Mouse (Mus musculus): ENCODE results near the gene D1Ertd622e.

Gene D1Ertd622e

GRCm38 (mm10) chr1:97661406-97662241, at the start of gene D1Ertd622e:
TSS of gene D1Ertd622e (minus strand) at chr1:97662074.
- peak; percentile 83 for DNase-seq (ENCODE audit: low read depth)

- no peak for DNase-seq (ENCODE audit: low read depth)
These were observed 48.6 kb upstream of the D1Ertd622e start for GRCm38 (mm10) chr1:97710520-97710919.

- DNase-seq (ENCODE audit: low read depth) = no peak
These were observed 43.5 kb upstream of the D1Ertd622e start for GRCm38 (mm10) chr1:97705389-97705788.

DNA sequence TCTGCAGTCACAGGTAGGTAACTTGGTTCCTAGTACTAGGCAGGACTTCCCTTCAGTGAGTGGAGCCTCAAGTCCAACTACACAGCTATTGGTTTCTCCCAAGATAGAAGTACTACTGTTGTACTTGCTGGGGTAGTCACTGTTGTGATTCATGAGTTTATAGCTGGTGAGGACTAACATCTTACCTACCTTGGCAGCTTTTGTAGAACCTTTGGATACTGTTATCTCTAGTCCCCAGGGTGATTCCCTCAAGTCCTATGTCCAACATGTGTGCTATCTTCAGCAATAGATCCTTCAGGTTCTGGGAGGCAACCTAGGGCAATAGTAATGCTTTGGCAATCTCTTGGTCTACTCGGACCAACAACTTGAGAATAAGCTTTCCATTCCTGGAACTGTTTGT, 42.8 kb upstream of the D1Ertd622e start:
- DNase-seq (ENCODE audit: low read depth) = no peak

DNA sequence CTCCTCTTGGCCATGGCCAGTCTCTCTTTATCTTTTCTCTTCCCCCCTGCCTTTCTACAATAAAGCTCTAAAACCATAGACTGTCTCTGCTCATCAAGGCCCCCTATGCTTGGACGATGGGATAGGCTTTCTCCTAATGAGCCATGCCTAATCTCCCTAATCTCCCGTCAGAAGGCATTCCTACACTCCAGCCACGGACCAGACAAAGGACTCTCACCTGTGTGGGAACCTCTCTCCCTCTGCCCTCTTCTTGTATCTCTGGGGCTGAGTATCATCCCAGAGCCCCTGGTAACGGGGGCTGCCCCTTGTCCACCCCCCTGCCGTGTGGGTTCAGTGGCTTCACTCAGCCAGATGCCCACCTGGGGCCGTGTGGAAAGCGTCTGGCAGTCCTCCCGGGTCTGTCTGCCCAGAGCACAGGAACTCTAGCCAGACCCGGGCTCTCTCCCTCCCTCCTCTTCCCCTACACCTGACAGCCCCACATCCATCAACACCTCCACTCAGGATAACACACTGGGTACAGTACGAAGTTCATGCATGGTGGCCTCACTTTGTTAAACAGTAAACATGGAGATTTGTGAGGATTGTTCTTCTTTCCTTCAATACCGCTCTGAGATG, 37.2 kb upstream of the D1Ertd622e start:
- no peak for DNase-seq (ENCODE audit: low read depth)

DNA sequence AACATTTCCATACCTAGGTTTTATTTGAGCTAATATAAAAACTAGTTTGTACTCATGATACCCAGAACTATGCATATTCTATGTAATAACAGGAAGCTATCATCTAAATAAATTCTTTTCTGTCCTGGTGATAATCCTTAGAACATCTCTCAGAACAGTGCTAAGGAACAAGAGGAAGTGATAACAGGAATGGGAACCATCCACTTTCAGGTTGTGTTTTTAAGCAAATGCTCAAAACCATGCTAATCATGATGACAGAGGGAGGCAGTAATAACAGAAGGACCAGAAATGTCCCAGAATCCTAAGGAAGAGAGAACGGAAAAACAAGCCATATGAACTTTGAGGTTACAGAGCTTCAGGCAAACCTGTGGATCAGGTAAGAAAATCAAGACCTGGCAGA, 35.4 kb upstream of the D1Ertd622e start:
- no peak for DNase-seq (ENCODE audit: low read depth)

DNA sequence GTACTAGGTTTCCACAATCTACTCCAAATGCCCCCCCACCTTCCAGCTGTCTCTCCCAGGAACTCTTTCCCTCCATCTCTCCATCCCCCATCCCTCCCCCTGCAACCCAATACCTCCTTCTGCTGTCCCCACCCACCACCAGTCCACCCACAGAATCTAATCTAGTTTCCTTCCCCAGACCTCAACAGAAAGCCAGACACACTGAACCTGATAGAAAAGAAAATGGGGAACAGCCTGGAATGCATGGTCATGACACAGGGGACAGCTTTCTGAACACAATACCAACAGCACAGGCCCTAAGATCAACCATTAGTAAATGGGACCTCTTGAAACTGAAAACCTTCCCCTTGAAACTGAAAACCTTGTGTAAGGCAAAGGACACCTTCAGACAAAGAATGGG, 32.0 kb upstream of the D1Ertd622e start:
- DNase-seq (ENCODE audit: low read depth) = no peak

GRCm38 (mm10) chr1:97688756-97689155, 26.9 kb upstream of the D1Ertd622e start:
- peak; percentile 78 for DNase-seq (ENCODE audit: low read depth)

- DNase-seq (ENCODE audit: low read depth) = no peak
These were observed 14.8 kb upstream of the D1Ertd622e start for GRCm38 (mm10) chr1:97676526-97677177.

DNA sequence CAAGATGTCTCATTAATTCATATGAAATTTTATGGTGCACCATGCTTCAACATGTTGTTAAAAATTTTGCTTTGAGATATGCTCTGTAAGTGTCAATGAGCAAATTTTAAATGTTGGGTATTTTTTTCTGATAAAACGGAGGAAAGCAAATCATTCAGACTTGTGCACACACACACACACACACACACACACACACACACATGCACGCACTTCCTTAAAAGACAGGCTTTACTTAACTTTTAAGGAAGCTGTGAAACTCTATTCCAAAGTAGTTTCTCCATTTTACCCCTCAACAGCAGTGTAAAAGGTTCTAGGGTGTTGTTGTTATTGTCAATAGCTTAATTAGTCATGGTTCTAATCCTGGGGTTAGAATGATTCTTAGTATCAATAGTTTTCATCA, 14.2 kb upstream of the D1Ertd622e start:
- no peak for DNase-seq (ENCODE audit: low read depth)

GRCm38 (mm10) chr1:97672849-97673248, 11.0 kb upstream of the D1Ertd622e start:
- DNase-seq (ENCODE audit: low read depth) = no peak

DNA sequence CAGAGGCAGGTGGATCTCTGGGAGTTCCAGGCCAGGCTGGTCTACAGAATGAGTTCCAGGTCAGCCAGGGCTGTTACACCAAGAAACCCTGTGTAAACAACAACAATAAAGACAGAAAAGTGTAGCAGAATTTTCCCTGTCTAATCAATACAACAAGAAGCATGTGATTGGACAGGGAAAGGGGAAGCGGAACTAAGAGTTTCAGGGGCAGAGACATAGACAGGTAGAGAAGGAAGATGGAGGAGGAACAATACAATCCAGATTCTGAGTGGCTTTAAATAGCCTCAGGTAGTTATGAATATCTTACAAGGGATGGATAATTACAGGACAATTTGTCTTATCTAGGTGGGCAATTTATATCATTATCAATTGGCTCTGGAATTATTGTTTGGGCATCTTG, 5.4 kb upstream of the D1Ertd622e start:
- DNase-seq (ENCODE audit: low read depth) = no peak

- DNase-seq (ENCODE audit: low read depth) = peak; percentile 23
These were observed 450 bp upstream of the D1Ertd622e start for GRCm38 (mm10) chr1:97662324-97662723.

DNA sequence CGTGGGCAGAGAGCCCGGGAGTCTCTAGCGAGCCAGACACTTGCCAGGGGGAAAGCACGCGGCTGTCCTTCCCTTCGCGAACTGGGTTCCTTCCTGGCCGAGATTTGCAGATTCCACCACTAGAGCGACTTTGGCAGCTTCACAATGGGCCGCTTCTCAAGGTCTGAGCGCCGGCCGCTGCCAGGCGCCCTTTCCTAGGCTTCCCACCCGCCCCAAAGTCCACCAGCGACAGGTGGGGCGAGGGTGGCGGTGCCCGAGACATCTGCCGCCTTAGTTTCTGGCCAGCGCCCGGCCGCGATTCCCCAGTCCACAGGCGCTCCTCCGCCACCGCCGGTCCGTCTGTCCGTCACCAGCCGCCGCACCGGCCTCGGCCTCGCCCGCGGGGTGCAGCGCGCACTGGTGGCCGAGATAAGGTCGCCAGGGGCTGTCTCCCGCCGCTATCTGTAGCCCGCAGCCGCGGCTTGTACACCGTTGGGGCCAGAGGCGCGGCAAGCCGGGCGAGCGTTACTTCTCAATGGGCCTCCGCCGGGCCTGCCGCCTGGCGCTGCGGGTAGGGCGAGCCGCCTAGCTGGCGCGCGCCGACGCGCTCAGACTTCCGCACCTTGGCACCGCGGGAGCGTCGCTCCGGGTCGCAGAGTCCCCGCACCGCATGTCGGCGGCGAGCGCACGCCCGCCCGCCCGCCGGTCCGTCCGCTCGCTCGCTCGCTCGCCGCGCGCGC, 1.0 kb downstream of the D1Ertd622e start:
- peak; percentile 79 for DNase-seq (ENCODE audit: low read depth)

DNA sequence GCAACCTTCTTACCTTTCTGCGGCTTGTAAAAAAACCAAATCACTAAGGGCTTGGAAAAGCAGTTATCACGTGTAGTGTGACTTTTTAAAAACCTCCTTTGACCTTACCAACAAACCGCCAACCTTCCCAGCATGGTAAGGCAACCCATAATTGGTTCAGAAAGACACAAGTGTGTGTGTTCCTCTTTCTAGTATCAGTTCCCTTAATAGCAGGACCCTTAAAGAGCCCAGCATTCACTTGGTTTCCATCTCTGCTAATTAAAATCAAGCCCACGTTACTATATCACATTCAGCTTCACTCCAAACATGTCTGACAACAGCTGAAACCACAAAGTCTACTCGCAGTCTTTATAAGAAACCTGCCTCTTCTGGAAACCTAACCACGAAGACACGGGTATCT, 2.5 kb downstream of the D1Ertd622e start:
- peak; percentile 41 for DNase-seq (ENCODE audit: low read depth)

DNA sequence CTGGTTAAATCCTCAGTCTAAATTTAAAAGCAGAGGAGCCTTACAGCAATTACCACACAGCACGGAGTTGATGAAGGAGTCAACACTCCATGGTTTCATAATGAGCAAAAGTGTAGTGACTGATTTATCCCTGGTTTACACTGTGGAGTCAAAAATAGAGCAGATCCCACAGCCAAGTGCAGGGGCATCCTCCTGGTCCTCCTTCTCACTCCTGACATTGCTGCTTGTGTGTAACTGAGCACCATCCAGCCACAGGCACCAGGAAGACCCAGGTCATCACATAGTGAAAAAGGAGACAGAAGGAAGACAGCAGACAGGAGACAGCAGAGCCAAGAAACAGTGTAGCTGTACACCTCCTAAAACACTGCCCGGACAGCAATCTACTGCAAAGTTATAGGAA, 4.1 kb downstream of the D1Ertd622e start:
- no peak for DNase-seq (ENCODE audit: low read depth)

- DNase-seq (ENCODE audit: low read depth) = no peak
These were observed 4.7 kb downstream of the D1Ertd622e start for GRCm38 (mm10) chr1:97657201-97657600.

GRCm38 (mm10) chr1:97654397-97654975, 7.4 kb downstream of the D1Ertd622e start:
- no peak for DNase-seq (ENCODE audit: low read depth)

DNA sequence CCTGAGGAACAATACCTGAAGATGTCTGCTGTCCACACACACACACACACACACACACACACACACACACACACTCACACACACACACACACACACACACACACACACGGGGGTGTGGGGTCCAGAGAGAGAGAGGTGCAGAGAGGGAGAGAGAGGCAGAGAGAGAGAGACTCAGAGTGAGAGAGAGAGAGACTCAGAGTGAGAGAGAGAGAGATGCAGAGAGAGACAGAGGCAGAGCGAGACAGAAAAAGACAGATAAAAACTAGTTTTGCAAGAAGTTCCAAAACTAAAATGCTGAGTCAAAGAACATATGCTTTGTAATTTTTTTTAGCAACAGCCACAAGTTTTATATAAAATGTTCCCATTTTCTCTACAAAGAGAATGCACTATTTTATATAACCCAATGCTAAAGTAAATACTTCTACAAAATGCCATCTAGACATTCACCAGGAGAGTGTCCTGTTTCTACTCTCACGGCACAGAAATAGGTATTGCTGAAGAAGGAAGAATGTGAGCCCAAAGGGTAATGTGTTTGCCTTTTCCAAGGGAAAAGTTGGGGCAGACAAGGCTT, 11.2 kb downstream of the D1Ertd622e start:
- DNase-seq (ENCODE audit: low read depth) = no peak

GRCm38 (mm10) chr1:97650072-97650471, 11.8 kb downstream of the D1Ertd622e start:
- DNase-seq (ENCODE audit: low read depth) = peak; percentile 50

DNA sequence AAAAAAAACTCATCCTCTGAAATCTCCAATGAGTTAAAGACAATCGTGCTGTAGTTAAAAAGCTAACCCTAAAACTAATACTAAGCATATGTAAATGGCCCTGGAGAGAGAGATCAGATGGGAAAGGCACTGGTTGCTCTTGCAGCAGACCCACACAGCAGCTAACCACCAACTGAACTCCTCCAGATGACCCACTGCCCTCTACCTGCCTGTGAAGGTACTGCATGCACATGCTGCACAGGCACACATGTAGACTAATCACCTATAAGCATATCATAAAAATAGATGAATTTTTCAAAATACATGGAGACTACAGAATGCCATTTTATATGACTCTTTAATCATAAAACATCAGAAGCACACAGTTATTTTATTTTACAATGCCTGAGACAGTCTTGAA, 14.8 kb downstream of the D1Ertd622e start:
- peak; percentile 39 for DNase-seq (ENCODE audit: low read depth)

GRCm38 (mm10) chr1:97634104-97634503, 27.8 kb downstream of the D1Ertd622e start:
- no peak for DNase-seq (ENCODE audit: low read depth)

All from naive thymus-derived CD4-positive, alpha-beta T cell, adult 2 months (primary cell).